Mouse (Mus musculus) bone marrow, adult 2 months (tissue): Measurements from ENCODE around the gene Sorbs1.

Source experiments
- CTCF ChIP-seq: fragments of 200-500 bp; IDR thresholded peaks from 2 replicates; pipeline ENCODE4 v1.5.1; 2011; ENCODE audit warnings: low read length, control low read depth; ENCODE audit not compliant: control insufficient read depth, insufficient read depth
- POLR2A ChIP-seq: fragments of 200-500 bp; IDR thresholded peaks from 2 replicates; pipeline ENCODE4 v1.6.1; 2011; ENCODE audit warnings: low read depth, mild to moderate bottlenecking, control low read depth, low read length, borderline replicate concordance; ENCODE audit not compliant: control insufficient read depth

DNA sequence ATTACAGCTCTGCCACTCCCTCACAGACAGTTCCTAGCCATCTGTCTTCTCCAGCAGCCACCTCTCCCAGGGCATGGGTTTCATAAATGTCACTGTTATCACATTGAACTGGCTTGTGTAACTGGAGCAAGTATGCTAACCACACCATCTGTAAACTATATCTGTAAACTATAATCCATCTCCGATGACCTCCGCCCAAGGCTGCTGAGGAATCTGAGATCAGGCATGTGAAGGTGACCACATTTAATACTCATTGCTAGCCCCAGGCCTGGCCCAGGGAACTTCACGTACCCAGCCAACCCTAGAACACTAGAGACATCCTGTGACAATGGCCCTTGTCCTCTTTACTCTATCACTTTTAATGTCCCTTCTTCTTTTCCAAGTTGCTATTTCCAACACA lies 128.2 kb downstream of the Sorbs1 start:
- TF ChIP-seq CTCF: no peak
- no peak for TF ChIP-seq POLR2A
